Mouse (Mus musculus) midbrain, embryonic 12.5 days (tissue): ENCODE results near the gene Dync1i2. TPM values are rescaled to one million over a fixed set of nuclear protein-coding genes. Genes with fewer than 3 reads are reported as not detected.

Experiments
- ATAC-seq: fragments of 200-750 bp; cut with Nextera tagmentation; 2 replicates; pipeline ENCODE4 v1.8.0; 2017; ENCODE audit warnings: low read depth, moderate TSS enrichment, moderate library complexity; ENCODE audit not compliant: low FRiP score
- H3K27ac ChIP-seq: fragments of 300-500 bp; sonication (generic); replicated peaks from 2 replicates; pipeline ENCODE4 v1.5.1; 2016; ENCODE audit warnings: mild to moderate bottlenecking
- H3K27me3 ChIP-seq: fragments of 300-500 bp; sonication (generic); 2 replicates; pipeline ENCODE4 v1.6.1; 2016; ENCODE audit warnings: mild to moderate bottlenecking
- H3K36me3 ChIP-seq: fragments of 300-500 bp; sonication (generic); 2 replicates; pipeline ENCODE4 v1.6.1; 2016
- H3K4me1 ChIP-seq: fragments of 300-500 bp; sonication (generic); 2 replicates; pipeline ENCODE4 v1.6.1; 2016
- H3K4me2 ChIP-seq: fragments of 300-500 bp; sonication (generic); replicated peaks from 2 replicates; pipeline ENCODE4 v1.6.1; 2016; ENCODE audit warnings: mild to moderate bottlenecking, moderate library complexity
- H3K4me3 ChIP-seq: fragments of 300-500 bp; sonication (generic); 2 replicates; pipeline ENCODE4 v1.5.1; 2016; ENCODE audit warnings: mild to moderate bottlenecking
- H3K9ac ChIP-seq: fragments of 300-500 bp; sonication (generic); replicated peaks from 2 replicates; pipeline ENCODE4 v1.6.1; 2016; ENCODE audit warnings: mild to moderate bottlenecking, moderate library complexity
- H3K9me3 ChIP-seq: fragments of 300-500 bp; sonication (generic); 2 replicates; pipeline ENCODE4 v1.6.1; 2016; ENCODE audit warnings: mild to moderate bottlenecking
- WGBS: fragments of 180-500 bp; shearing (Covaris S2); methylation state at CpG from one replicate; pipeline ENCODE4 v1.1.7; 2016; 5-methylcytosine and 5-hydroxymethylcytosine counted together
- polyA plus RNA-seq: library from polyadenylated mRNA; unstranded; fragments of >200 nt; fragmentation: Nextera tagmentation; extraction: Ambion mirVana; gene quantifications from 2 replicates; pipeline ENCODE4 v1.2.1, GENCODE M21; 2016

The Dync1i2 gene
- polyA plus RNA-seq, 1 experiment from 2014 or later, result 159 TPM

- no peaks in the 10 kb centered on the region for H3K27me3 ChIP-seq
- H3K4me1 ChIP-seq, result peaks cover 4% of the 10 kb centered on the region; the same call in 1 of the 2 replicates
- H3K4me3 ChIP-seq, result no peak overlapping the region
- WGBS, result 85% methylated on average over 23 of the region's 23 CpGs
- no peak overlapping the region for H3K27ac ChIP-seq
- H3K9ac ChIP-seq, result no peak overlapping the region
- H3K4me2 ChIP-seq, result no peak overlapping the region
- no peak for ATAC-seq
- H3K9me3 ChIP-seq, result no peaks in the 10 kb centered on the region
- H3K36me3 ChIP-seq, result peaks cover 28% of the 10 kb centered on the region
Observed at GRCm38 (mm10) chr2:71278791-71279775, 67.6 kb downstream of the Dync1i2 start.

- H3K4me2 ChIP-seq, result no peak overlapping the region
- H3K27ac ChIP-seq, result no peak overlapping the region
- H3K9ac ChIP-seq, result no peak overlapping the region
- no peak for ATAC-seq
- WGBS, result 91% methylated on average over 1 of the region's 1 CpGs
- H3K4me3 ChIP-seq, result no peak overlapping the region
- H3K36me3 ChIP-seq, result peaks cover 17% of the 10 kb centered on the region
- peaks cover 4% of the 10 kb centered on the region; the same call in 1 of the 2 replicates for H3K4me1 ChIP-seq
- H3K27me3 ChIP-seq, result no peaks in the 10 kb centered on the region
- H3K9me3 ChIP-seq, result no peaks in the 10 kb centered on the region
Observed at GRCm38 (mm10) chr2:71281981-71282380, 70.5 kb downstream of the Dync1i2 start.

GRCm38 (mm10) chr2:71290107-71290775 is 78.7 kb downstream of the Dync1i2 start:
- no peaks in the 10 kb centered on the region for H3K9me3 ChIP-seq
- 38% methylated on average over 6 of the region's 6 CpGs for WGBS
- H3K4me3 ChIP-seq, result no peak overlapping the region
- peak; percentile 54; the same call in 1 of the 2 replicates for ATAC-seq
- H3K36me3 ChIP-seq, result peaks cover 3% of the 10 kb centered on the region; the same call in 1 of the 2 replicates
- H3K9ac ChIP-seq, result no peak overlapping the region
- H3K4me2 ChIP-seq, result no peak overlapping the region
- H3K27me3 ChIP-seq, result no peaks in the 10 kb centered on the region
- no peak overlapping the region; the same call in 1 of the 2 replicates for H3K27ac ChIP-seq
- H3K4me1 ChIP-seq, result peaks cover 17% of the 10 kb centered on the region

GRCm38 (mm10) chr2:71291566-71291965 is 80.1 kb downstream of the Dync1i2 start:
- H3K36me3 ChIP-seq, result no peaks in the 10 kb centered on the region
- no peak overlapping the region for H3K4me2 ChIP-seq
- no peak for ATAC-seq
- H3K4me3 ChIP-seq, result no peak overlapping the region
- peaks cover 17% of the 10 kb centered on the region for H3K4me1 ChIP-seq
- no peak overlapping the region for H3K27ac ChIP-seq
- WGBS, result 34% methylated on average over 5 of the region's 5 CpGs
- no peaks in the 10 kb centered on the region for H3K9me3 ChIP-seq
- H3K9ac ChIP-seq, result no peak overlapping the region
- no peaks in the 10 kb centered on the region for H3K27me3 ChIP-seq

- peak overlapping the region; percentile 35; the same call in 1 of the 2 replicates for H3K27ac ChIP-seq
- no peak for ATAC-seq
- 60% methylated on average over 3 of the region's 3 CpGs for WGBS
Observed at GRCm38 (mm10) chr2:71293983-71294382, 82.5 kb downstream of the Dync1i2 start.

GRCm38 (mm10) chr2:71294489-71294888 is 83.0 kb downstream of the Dync1i2 start:
- ATAC-seq, result no peak
- Histone ChIP-seq H3K36me3 (no peaks in the 10 kb centered on the region), H3K9ac (no peak overlapping the region), H3K9me3 (no peaks in the 10 kb centered on the region), H3K27ac (peak overlapping the region; percentile 46), H3K4me3 (no peak overlapping the region), H3K4me1 (peaks cover 16% of the 10 kb centered on the region), H3K27me3 (no peaks in the 10 kb centered on the region), H3K4me2 (peak overlapping the region; percentile 8; the same call in 1 of the 2 replicates)
- WGBS, result 17% methylated on average over 7 of the region's 7 CpGs

More at GRCm38 (mm10) chr2:71293983-71294382, 82.5 kb downstream of the Dync1i2 start:
- Histone ChIP-seq H3K4me3 (no peak overlapping the region), H3K27me3 (no peaks in the 10 kb centered on the region), H3K4me2 (no peak overlapping the region), H3K9me3 (no peaks in the 10 kb centered on the region), H3K9ac (no peak overlapping the region), H3K36me3 (no peaks in the 10 kb centered on the region), H3K4me1 (peaks cover 17% of the 10 kb centered on the region)

- Histone ChIP-seq H3K4me3 (no peak overlapping the region), H3K4me1 (peaks cover 7% of the 10 kb centered on the region), H3K36me3 (no peaks in the 10 kb centered on the region), H3K27me3 (no peaks in the 10 kb centered on the region), H3K27ac (no peak overlapping the region), H3K9me3 (no peaks in the 10 kb centered on the region), H3K4me2 (no peak overlapping the region), H3K9ac (no peak overlapping the region)
- 64% methylated on average over 12 of the region's 12 CpGs for WGBS
- no peak for ATAC-seq
Observed at GRCm38 (mm10) chr2:71295844-71296243, 84.3 kb downstream of the Dync1i2 start.

- ATAC-seq, result no peak
- no peak overlapping the region for H3K27ac ChIP-seq
- no peak overlapping the region for H3K9ac ChIP-seq
Observed at GRCm38 (mm10) chr2:71297501-71297900, 86.0 kb downstream of the Dync1i2 start.

GRCm38 (mm10) chr2:71298729-71299128 is 87.2 kb downstream of the Dync1i2 start:
- WGBS, result 85% methylated on average over 1 of the region's 1 CpGs

More at GRCm38 (mm10) chr2:71297501-71297900, 86.0 kb downstream of the Dync1i2 start:
- 84% methylated on average over 1 of the region's 1 CpGs for WGBS
- H3K36me3 ChIP-seq, result no peaks in the 10 kb centered on the region
- no peak overlapping the region for H3K4me2 ChIP-seq
- H3K9me3 ChIP-seq, result no peaks in the 10 kb centered on the region
- H3K4me1 ChIP-seq, result peaks cover 10% of the 10 kb centered on the region
- no peaks in the 10 kb centered on the region for H3K27me3 ChIP-seq
- H3K4me3 ChIP-seq, result no peak overlapping the region

GRCm38 (mm10) chr2:71302156-71302663 is 90.7 kb downstream of the Dync1i2 start:
- ATAC-seq, result no peak
- 72% methylated on average over 3 of the region's 3 CpGs for WGBS
- H3K9ac ChIP-seq, result no peak overlapping the region

More at GRCm38 (mm10) chr2:71298729-71299128, 87.2 kb downstream of the Dync1i2 start:
- H3K9me3 ChIP-seq, result no peaks in the 10 kb centered on the region
- H3K4me1 ChIP-seq, result peaks cover 10% of the 10 kb centered on the region
- no peaks in the 10 kb centered on the region for H3K27me3 ChIP-seq
- H3K36me3 ChIP-seq, result no peaks in the 10 kb centered on the region
- no peak overlapping the region for H3K4me2 ChIP-seq
- no peak overlapping the region for H3K27ac ChIP-seq
- ATAC-seq, result no peak
- no peak overlapping the region for H3K4me3 ChIP-seq
- no peak overlapping the region for H3K9ac ChIP-seq

GRCm38 (mm10) chr2:71303221-71303620 is 91.7 kb downstream of the Dync1i2 start:
- Histone ChIP-seq H3K4me1 (peaks cover 9% of the 10 kb centered on the region; the same call in 1 of the 2 replicates), H3K9ac (no peak overlapping the region), H3K4me3 (no peak overlapping the region), H3K9me3 (no peaks in the 10 kb centered on the region), H3K27me3 (no peaks in the 10 kb centered on the region), H3K36me3 (0 out of 2 replicates have a peak, but pooled peaks cover 6% of the 10 kb centered on the region), H3K27ac (no peak overlapping the region), H3K4me2 (no peak overlapping the region)
- ATAC-seq, result no peak

More at GRCm38 (mm10) chr2:71302156-71302663, 90.7 kb downstream of the Dync1i2 start:
- H3K4me3 ChIP-seq, result no peak overlapping the region
- no peaks in the 10 kb centered on the region for H3K27me3 ChIP-seq
- no peaks in the 10 kb centered on the region for H3K9me3 ChIP-seq
- H3K4me2 ChIP-seq, result no peak overlapping the region
- peaks cover 9% of the 10 kb centered on the region; the same call in 1 of the 2 replicates for H3K4me1 ChIP-seq
- no peak overlapping the region for H3K27ac ChIP-seq
- H3K36me3 ChIP-seq, result 0 out of 2 replicates have a peak, but pooled peaks cover 6% of the 10 kb centered on the region
